Mouse (Mus musculus): ENCODE measurements around the gene Prkch. TPM values are rescaled to one million over a fixed set of nuclear protein-coding genes. Genes with fewer than 3 reads are reported as not detected.

The Prkch gene
- polyA plus RNA-seq, 1 experiment from 2014 or later: 6.1 TPM

DNA sequence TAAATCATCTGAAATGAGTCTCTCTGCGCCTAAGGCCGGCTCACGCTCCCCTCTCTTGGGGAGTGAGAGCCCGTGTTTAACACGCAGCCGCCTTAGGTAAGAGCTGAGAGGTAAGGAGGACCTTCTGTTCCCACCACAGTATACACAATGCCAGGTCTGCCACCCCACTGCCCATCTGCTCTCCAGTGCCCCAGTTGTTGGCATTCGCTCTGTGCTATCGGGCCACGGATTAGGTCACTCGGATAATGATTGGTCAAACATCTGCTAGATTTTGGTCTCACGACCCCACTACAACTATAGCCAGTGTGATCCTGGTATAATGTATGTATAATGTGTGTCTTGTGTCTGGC lies 19.0 kb upstream of the Prkch start:
- no peaks in the 10 kb centered on the region for H3K27me3 ChIP-seq (ENCODE audit: control insufficient read depth, insufficient read depth, low read length)
- no peaks in the 10 kb centered on the region for H3K36me3 ChIP-seq (ENCODE audit: control insufficient read depth, insufficient read depth, low read length)
- no peaks in the 10 kb centered on the region for H3K9me3 ChIP-seq (ENCODE audit: control insufficient read depth, low read length)
- no peak overlapping the region for H3K9ac ChIP-seq (ENCODE audit: low read length)
- H3K4me2 ChIP-seq: peak overlapping the region; percentile 50
- H3K4me3 ChIP-seq (ENCODE audit: low read depth, low read length): peak overlapping the region; percentile 27; the same call in 1 of the 2 replicates
- H3K4me1 ChIP-seq (ENCODE audit: control insufficient read depth, insufficient read depth, low read length): no peaks in the 10 kb centered on the region
- H3K27ac ChIP-seq (ENCODE audit: low read depth, low read length): no peak overlapping the region
- no peak for ATAC-seq (ENCODE audit: low FRiP score)
- 70% methylated on average over 11 of the region's 11 CpGs for WGBS
- no peak for DNase-seq (ENCODE audit: low spot score, missing footprints)

- DNase-seq (ENCODE audit: low spot score, missing footprints) (no peak), ATAC-seq (ENCODE audit: low FRiP score) (no peak)
- H3K4me2 ChIP-seq: no peak overlapping the region
- H3K9me3 ChIP-seq (ENCODE audit: control insufficient read depth, low read length): no peaks in the 10 kb centered on the region
- no peak overlapping the region for H3K27ac ChIP-seq (ENCODE audit: low read depth, low read length)
- 81% methylated on average over 15 of the region's 15 CpGs for WGBS
- H3K4me3 ChIP-seq (ENCODE audit: low read depth, low read length): no peak overlapping the region
- no peaks in the 10 kb centered on the region for H3K36me3 ChIP-seq (ENCODE audit: control insufficient read depth, insufficient read depth, low read length)
- no peak overlapping the region for H3K9ac ChIP-seq (ENCODE audit: low read length)
- H3K4me1 ChIP-seq (ENCODE audit: control insufficient read depth, insufficient read depth, low read length): no peaks in the 10 kb centered on the region
- no peaks in the 10 kb centered on the region for H3K27me3 ChIP-seq (ENCODE audit: control insufficient read depth, insufficient read depth, low read length)
Observed at GRCm38 (mm10) chr12:73574632-73575031, 10.0 kb upstream of the Prkch start.

- Histone ChIP-seq H3K4me2 (no peak overlapping the region), H3K9ac (ENCODE audit: low read length) (no peak overlapping the region), H3K4me3 (ENCODE audit: low read depth, low read length) (no peak overlapping the region), H3K27ac (ENCODE audit: low read depth, low read length) (no peak overlapping the region), H3K36me3 (ENCODE audit: control insufficient read depth, insufficient read depth, low read length) (no peaks in the 10 kb centered on the region), H3K27me3 (ENCODE audit: control insufficient read depth, insufficient read depth, low read length) (peaks cover 2% of the 10 kb centered on the region; the same call in 1 of the 2 replicates), H3K9me3 (ENCODE audit: control insufficient read depth, low read length) (no peaks in the 10 kb centered on the region), H3K4me1 (ENCODE audit: control insufficient read depth, insufficient read depth, low read length) (no peaks in the 10 kb centered on the region)
- 77% methylated on average over 6 of the region's 6 CpGs for WGBS
- ATAC-seq (ENCODE audit: low FRiP score): no peak
- no peak for DNase-seq (ENCODE audit: low spot score, missing footprints)
Observed at GRCm38 (mm10) chr12:73578141-73578540, 6.5 kb upstream of the Prkch start.

DNA sequence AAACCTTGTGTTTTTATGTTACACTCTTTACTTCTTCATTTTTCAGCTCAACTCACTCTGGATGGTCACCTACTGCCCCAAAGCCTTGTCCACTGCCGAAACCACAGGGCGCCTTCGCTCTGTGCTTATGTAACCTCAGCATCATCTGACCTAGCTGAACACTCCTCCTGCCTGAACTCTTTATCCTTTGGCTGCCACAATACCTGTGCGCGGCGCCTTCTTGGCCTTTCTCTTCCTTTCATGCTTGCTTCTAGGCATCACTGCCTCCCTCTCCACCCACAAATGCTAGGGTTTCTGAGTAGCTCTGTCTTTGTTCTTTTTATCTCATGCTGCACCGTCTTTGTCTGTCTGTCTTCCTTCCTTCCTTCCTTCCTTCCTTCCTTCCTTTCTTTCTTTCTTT lies 3.8 kb upstream of the Prkch start:
- ATAC-seq (ENCODE audit: low FRiP score): no peak
- no peak for DNase-seq (ENCODE audit: low spot score, missing footprints)
- H3K27me3 ChIP-seq (ENCODE audit: control insufficient read depth, insufficient read depth, low read length): peaks cover 18% of the 10 kb centered on the region
- WGBS: 79% methylated on average over 7 of the region's 7 CpGs
- H3K4me2 ChIP-seq: no peak overlapping the region
- H3K4me1 ChIP-seq (ENCODE audit: control insufficient read depth, insufficient read depth, low read length): peaks cover 8% of the 10 kb centered on the region; the same call in 1 of the 2 replicates
- H3K4me3 ChIP-seq (ENCODE audit: low read depth, low read length): no peak overlapping the region
- no peak overlapping the region for H3K9ac ChIP-seq (ENCODE audit: low read length)
- no peaks in the 10 kb centered on the region for H3K36me3 ChIP-seq (ENCODE audit: control insufficient read depth, insufficient read depth, low read length)
- H3K27ac ChIP-seq (ENCODE audit: low read depth, low read length): no peak overlapping the region
- H3K9me3 ChIP-seq (ENCODE audit: control insufficient read depth, low read length): no peaks in the 10 kb centered on the region

DNA sequence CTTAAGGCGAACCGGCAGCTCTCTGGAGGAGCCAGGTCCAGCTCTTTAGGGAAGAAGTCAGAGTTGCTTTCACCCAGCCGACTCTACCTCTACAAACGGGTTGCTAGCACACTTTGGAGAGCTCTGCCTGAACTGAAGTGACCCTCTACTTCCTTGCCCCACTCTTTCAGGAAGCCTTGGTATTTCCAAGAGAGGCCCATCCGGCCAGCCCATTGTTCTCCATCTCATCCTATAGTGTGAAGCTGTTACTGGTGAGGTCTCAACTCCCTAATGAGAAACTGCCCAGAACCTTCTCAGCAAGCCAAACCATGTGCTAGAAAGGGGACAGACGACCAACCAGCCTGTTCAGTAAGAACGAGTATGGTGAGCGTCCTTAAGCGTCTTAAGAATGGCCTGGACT lies 1.3 kb upstream of the Prkch start:
- Histone ChIP-seq H3K4me1 (ENCODE audit: control insufficient read depth, insufficient read depth, low read length) (peaks cover 8% of the 10 kb centered on the region; the same call in 1 of the 2 replicates), H3K4me3 (ENCODE audit: low read depth, low read length) (no peak overlapping the region), H3K27ac (ENCODE audit: low read depth, low read length) (no peak overlapping the region), H3K27me3 (ENCODE audit: control insufficient read depth, insufficient read depth, low read length) (peaks cover 29% of the 10 kb centered on the region), H3K36me3 (ENCODE audit: control insufficient read depth, insufficient read depth, low read length) (no peaks in the 10 kb centered on the region), H3K4me2 (no peak overlapping the region), H3K9ac (ENCODE audit: low read length) (no peak overlapping the region), H3K9me3 (ENCODE audit: control insufficient read depth, low read length) (no peaks in the 10 kb centered on the region)
- 77% methylated on average over 9 of the region's 9 CpGs for WGBS
- ATAC-seq (ENCODE audit: low FRiP score): no peak
- no peak for DNase-seq (ENCODE audit: low spot score, missing footprints)

DNA sequence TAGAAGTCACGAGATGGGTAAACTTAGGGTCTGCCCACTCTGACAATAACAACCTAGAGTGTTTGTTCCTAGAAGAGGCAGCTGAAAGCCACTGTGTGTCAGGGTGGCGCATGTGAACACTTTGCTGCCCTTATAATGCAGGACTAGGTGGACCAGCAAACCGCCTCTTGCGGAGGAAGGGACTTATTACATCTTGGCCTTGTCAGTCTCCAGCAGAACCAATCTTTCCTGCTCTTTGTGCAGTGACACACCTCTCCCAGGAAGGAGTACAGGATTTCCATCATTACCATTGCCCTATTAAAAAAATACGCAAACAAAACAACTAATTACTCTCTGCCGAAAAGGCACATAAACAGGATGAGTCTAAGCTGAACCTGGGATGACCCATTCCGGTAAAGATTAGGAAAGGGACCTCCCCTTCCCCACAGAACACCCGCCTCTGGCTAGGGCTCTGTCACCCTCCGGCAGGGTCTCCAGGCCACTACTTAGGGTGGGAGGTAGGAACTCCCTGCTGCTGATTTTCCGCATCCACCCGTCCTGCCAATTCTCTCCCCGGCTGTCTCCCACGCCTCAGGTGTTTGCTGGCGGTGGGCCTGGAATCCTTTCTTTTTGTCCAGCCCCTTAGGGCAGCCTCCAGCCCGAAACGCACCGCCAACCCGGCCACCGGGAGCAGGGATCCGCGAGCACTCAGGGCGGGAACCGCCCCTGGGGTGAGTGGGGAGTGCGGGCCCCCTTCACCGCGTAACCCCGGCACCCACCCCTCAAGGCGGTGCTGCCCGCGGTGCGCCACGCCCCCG lies 585 bp upstream of the Prkch start:
- peaks cover 8% of the 10 kb centered on the region; the same call in 1 of the 2 replicates for H3K4me1 ChIP-seq (ENCODE audit: control insufficient read depth, insufficient read depth, low read length)
- no peaks in the 10 kb centered on the region for H3K36me3 ChIP-seq (ENCODE audit: control insufficient read depth, insufficient read depth, low read length)
- peak; percentile 96 for DNase-seq (ENCODE audit: low spot score, missing footprints)
- H3K27ac ChIP-seq (ENCODE audit: low read depth, low read length): no peak overlapping the region
- H3K4me2 ChIP-seq: peak overlapping the region; percentile 90
- H3K4me3 ChIP-seq (ENCODE audit: low read depth, low read length): peak overlapping the region; percentile 67
- 5% methylated on average over 29 of the region's 33 CpGs for WGBS
- peak overlapping the region; percentile 81 for H3K9ac ChIP-seq (ENCODE audit: low read length)
- ATAC-seq (ENCODE audit: low FRiP score): peak; percentile 51; the same call in 1 of the 2 replicates
- H3K9me3 ChIP-seq (ENCODE audit: control insufficient read depth, low read length): no peaks in the 10 kb centered on the region
- peaks cover 29% of the 10 kb centered on the region for H3K27me3 ChIP-seq (ENCODE audit: control insufficient read depth, insufficient read depth, low read length)

GRCm38 (mm10) chr12:73585241-73585801 lies 725 bp downstream of the Prkch start:
- ATAC-seq (ENCODE audit: low FRiP score) (peak; percentile 10; the same call in 1 of the 2 replicates), DNase-seq (ENCODE audit: low spot score, missing footprints) (peak; percentile 94)
- Histone ChIP-seq H3K4me3 (ENCODE audit: low read depth, low read length) (peak overlapping the region; percentile 67), H3K4me2 (peak overlapping the region; percentile 90), H3K27me3 (ENCODE audit: control insufficient read depth, insufficient read depth, low read length) (peaks cover 29% of the 10 kb centered on the region), H3K36me3 (ENCODE audit: control insufficient read depth, insufficient read depth, low read length) (no peaks in the 10 kb centered on the region), H3K4me1 (ENCODE audit: control insufficient read depth, insufficient read depth, low read length) (peaks cover 8% of the 10 kb centered on the region; the same call in 1 of the 2 replicates), H3K9ac (ENCODE audit: low read length) (peak overlapping the region; percentile 81), H3K27ac (ENCODE audit: low read depth, low read length) (no peak overlapping the region), H3K9me3 (ENCODE audit: control insufficient read depth, low read length) (no peaks in the 10 kb centered on the region)
- WGBS: 1% methylated on average over 33 of the region's 33 CpGs

DNA sequence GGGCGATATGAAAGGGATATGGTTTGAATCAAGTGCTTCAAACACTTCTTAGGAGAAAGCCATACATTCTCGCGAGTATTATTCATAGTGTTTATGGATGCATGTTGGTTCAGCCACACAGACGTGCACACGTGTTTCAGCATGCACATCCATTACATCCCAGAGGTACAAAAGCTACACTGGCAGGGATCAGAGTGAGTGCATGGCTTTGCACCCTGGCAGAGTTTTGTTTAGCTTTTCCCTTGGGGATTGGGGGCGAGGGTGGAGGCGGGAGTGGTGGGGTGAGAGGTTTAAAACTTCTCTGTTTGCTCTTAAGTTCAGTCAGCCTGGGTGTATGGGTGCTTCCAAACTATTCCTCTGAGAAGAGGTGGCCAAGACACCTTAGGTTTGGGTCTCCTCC lies 1.3 kb downstream of the Prkch start:
- Histone ChIP-seq H3K36me3 (ENCODE audit: control insufficient read depth, insufficient read depth, low read length) (no peaks in the 10 kb centered on the region), H3K4me3 (ENCODE audit: low read depth, low read length) (peak overlapping the region; percentile 67), H3K4me2 (peak overlapping the region; percentile 90), H3K4me1 (ENCODE audit: control insufficient read depth, insufficient read depth, low read length) (peaks cover 8% of the 10 kb centered on the region; the same call in 1 of the 2 replicates), H3K9ac (ENCODE audit: low read length) (no peak overlapping the region), H3K27ac (ENCODE audit: low read depth, low read length) (no peak overlapping the region), H3K9me3 (ENCODE audit: control insufficient read depth, low read length) (no peaks in the 10 kb centered on the region), H3K27me3 (ENCODE audit: control insufficient read depth, insufficient read depth, low read length) (peaks cover 27% of the 10 kb centered on the region)
- DNase-seq (ENCODE audit: low spot score, missing footprints) (no peak), ATAC-seq (ENCODE audit: low FRiP score) (no peak)
- 3% methylated on average over 7 of the region's 7 CpGs for WGBS

GRCm38 (mm10) chr12:73587262-73587661 lies 2.7 kb downstream of the Prkch start:
- H3K27ac ChIP-seq (ENCODE audit: low read depth, low read length): no peak overlapping the region
- H3K27me3 ChIP-seq (ENCODE audit: control insufficient read depth, insufficient read depth, low read length): peaks cover 27% of the 10 kb centered on the region
- DNase-seq (ENCODE audit: low spot score, missing footprints): no peak
- WGBS: 61% methylated on average over 3 of the region's 3 CpGs
- ATAC-seq (ENCODE audit: low FRiP score): no peak
- H3K4me2 ChIP-seq: no peak overlapping the region
- no peaks in the 10 kb centered on the region for H3K9me3 ChIP-seq (ENCODE audit: control insufficient read depth, low read length)
- no peaks in the 10 kb centered on the region for H3K36me3 ChIP-seq (ENCODE audit: control insufficient read depth, insufficient read depth, low read length)
- peaks cover 8% of the 10 kb centered on the region; the same call in 1 of the 2 replicates for H3K4me1 ChIP-seq (ENCODE audit: control insufficient read depth, insufficient read depth, low read length)
- no peak overlapping the region for H3K9ac ChIP-seq (ENCODE audit: low read length)
- H3K4me3 ChIP-seq (ENCODE audit: low read depth, low read length): no peak overlapping the region

All from midbrain, embryonic 11.5 days (tissue).